8 mouse cellular contexts compared by ENCODE assay signal in the genomic region with DNA sequence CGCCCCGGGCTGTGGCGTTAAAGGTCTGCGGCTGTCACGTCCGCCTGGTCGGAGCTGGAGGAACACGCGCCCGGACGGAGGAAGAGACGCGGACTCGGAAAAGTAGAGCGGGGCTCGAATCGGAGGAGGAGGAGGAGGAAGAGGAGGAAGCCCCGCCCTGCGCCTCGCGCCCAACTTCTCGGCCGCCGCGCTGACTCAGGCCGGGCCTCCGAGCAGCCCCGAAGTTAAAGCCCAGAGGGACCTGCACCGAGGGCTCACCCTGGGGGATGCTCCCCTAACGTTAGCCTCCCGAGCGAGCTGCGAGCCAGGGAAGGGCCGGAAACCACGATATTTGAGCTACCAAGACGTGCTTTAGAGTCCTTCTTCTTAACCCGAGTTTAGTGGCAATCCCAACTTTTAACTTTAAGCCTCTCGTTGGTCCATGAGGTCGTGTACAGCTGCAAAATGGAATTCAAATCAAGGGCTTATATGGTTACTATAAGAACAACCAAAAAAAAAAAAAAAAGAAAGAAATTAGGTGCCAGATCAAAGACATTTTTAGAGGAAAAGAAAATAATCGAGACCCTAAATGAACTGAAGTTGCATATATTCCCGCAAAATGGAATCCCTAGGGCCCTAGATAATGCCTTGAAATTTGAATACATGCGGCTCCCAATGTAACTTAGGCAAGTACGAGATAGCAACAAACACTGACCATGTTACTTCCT. TPM values are rescaled to one million over a fixed set of nuclear protein-coding genes. Genes with fewer than 3 reads are reported as not detected.
DNase-seq lines count a peak whose midpoint lies in the region; ATAC-seq and TF ChIP-seq lines count a peak whose summit lies in the region.

A gene (minus strand): TSS at position 121 of the 707 bp plus-strand sequence.

- TF ChIP-seq CTCF in bone marrow, adult 2 months (IDR thresholded peaks at IDR 0.05; ENCODE audit: control insufficient read depth, insufficient read depth, low read length), result no peak
- no peak for TF ChIP-seq CTCF in stomach, postnatal 0 days (IDR thresholded peaks at IDR 0.05; ENCODE audit: low read depth)

- H3K36me3 ChIP-seq in forebrain, embryonic 11.5 days (ENCODE audit: control insufficient read depth, insufficient read depth, low read length), result no peaks in the 10 kb centered on the region
- H3K36me3 ChIP-seq in heart, embryonic 15.5 days, result no peaks in the 10 kb centered on the region
- no peaks in the 10 kb centered on the region for H3K36me3 ChIP-seq in liver, embryonic 13.5 days
- no peaks in the 10 kb centered on the region for H3K36me3 ChIP-seq in stomach, postnatal 0 days (ENCODE audit: control insufficient read depth, insufficient read depth, low read length)

- no peaks in the 10 kb centered on the region for H3K27me3 ChIP-seq in forebrain, embryonic 11.5 days (ENCODE audit: control insufficient read depth, insufficient read depth, low read length)
- H3K27me3 ChIP-seq in heart, embryonic 15.5 days, result no peaks in the 10 kb centered on the region
- H3K27me3 ChIP-seq in liver, embryonic 13.5 days, result no peaks in the 10 kb centered on the region
- H3K27me3 ChIP-seq in stomach, postnatal 0 days (ENCODE audit: control insufficient read depth, insufficient read depth, low read length), result no peaks in the 10 kb centered on the region

- H3K4me3 ChIP-seq in bone marrow, adult 2 months (replicated peaks; ENCODE audit: control insufficient read depth, low read depth, low read length), result peak within 1 kb of the TSS; percentile 87
- H3K4me3 ChIP-seq in forebrain, embryonic 11.5 days (ENCODE audit: low read depth, low read length), result peak within 1 kb of the TSS; percentile 93
- H3K4me3 ChIP-seq in heart, embryonic 15.5 days, result peak within 1 kb of the TSS; percentile 97
- H3K4me3 ChIP-seq in liver, embryonic 13.5 days (replicated peaks), result peak within 1 kb of the TSS; percentile 98
- peak within 1 kb of the TSS; percentile 92 for H3K4me3 ChIP-seq in stomach, postnatal 0 days (ENCODE audit: low read depth, low read length)

- peak; percentile 80 for ATAC-seq in forebrain, embryonic 11.5 days (replicated peaks; ENCODE audit: low FRiP score)
- ATAC-seq in heart, embryonic 15.5 days (replicated peaks; ENCODE audit: insufficient number of reproducible peaks, insufficient read depth, low FRiP score, low read depth), result peak; percentile 62
- peak; percentile 82 for ATAC-seq in liver, embryonic 13.5 days (ENCODE audit: low read depth)
- peak; percentile 70 for ATAC-seq in stomach, postnatal 0 days (ENCODE audit: low FRiP score, low TSS enrichment)

- H3K9ac ChIP-seq in forebrain, embryonic 11.5 days (ENCODE audit: low read length), result peak within 1 kb of the TSS; percentile 96
- peak within 1 kb of the TSS; percentile 99 for H3K9ac ChIP-seq in heart, embryonic 15.5 days
- H3K9ac ChIP-seq in liver, embryonic 13.5 days, result peak within 1 kb of the TSS; percentile 96
- H3K9ac ChIP-seq in stomach, postnatal 0 days (ENCODE audit: low read length), result peak within 1 kb of the TSS; percentile 98

- peak within 1 kb of the TSS; percentile 61 for H3K4me2 ChIP-seq in forebrain, embryonic 11.5 days (ENCODE audit: low read depth, low read length, severe bottlenecking)
- H3K4me2 ChIP-seq in heart, embryonic 15.5 days, result peak within 1 kb of the TSS; percentile 81
- peak within 1 kb of the TSS; percentile 92 for H3K4me2 ChIP-seq in liver, embryonic 13.5 days
- H3K4me2 ChIP-seq in stomach, postnatal 0 days (replicated peaks; ENCODE audit: low read depth), result peak within 1 kb of the TSS; percentile 73

- peaks cover 2% of the 10 kb centered on the region; the same call in 1 of the 2 replicates for H3K4me1 ChIP-seq in bone marrow, adult 2 months (ENCODE audit: control insufficient read depth, insufficient read depth, low read length)
- H3K4me1 ChIP-seq in forebrain, embryonic 11.5 days (replicated peaks; ENCODE audit: control insufficient read depth, insufficient read depth, low read length), result peaks cover 6% of the 10 kb centered on the region; the same call in 1 of the 2 replicates
- peaks cover 15% of the 10 kb centered on the region for H3K4me1 ChIP-seq in heart, embryonic 15.5 days (replicated peaks)
- H3K4me1 ChIP-seq in liver, embryonic 13.5 days (replicated peaks), result peaks cover 49% of the 10 kb centered on the region
- peaks cover 3% of the 10 kb centered on the region; the same call in 1 of the 2 replicates for H3K4me1 ChIP-seq in stomach, postnatal 0 days (replicated peaks; ENCODE audit: control insufficient read depth, insufficient read depth)

- DNase-seq in CD4-positive helper T cell, adult 2 months (ENCODE audit: low read depth, low spot score), result peak; percentile 73
- DNase-seq in forebrain, embryonic 11.5 days (ENCODE audit: low spot score), result no peak
- DNase-seq in kidney, postnatal 14 days, result peak; percentile 89
- peak; percentile 81 for DNase-seq in liver, embryonic 13.5 days
- peak; percentile 49 to 66 for DNase-seq in natural killer cell, adult 2 months (ENCODE audit: low spot score in 2 of 2)
- peak; percentile 84 for DNase-seq in stomach, postnatal 0 days (ENCODE audit: low spot score)

- TF ChIP-seq EP300 in stomach, postnatal 0 days (optimal IDR thresholded peaks at IDR 0.05), result no peak

- H3K27ac ChIP-seq in bone marrow, adult 2 months (ENCODE audit: control insufficient read depth, insufficient read depth, low read depth, low read length, poor library complexity), result peak within 1 kb of the TSS; percentile 98
- peak within 1 kb of the TSS; percentile 93 for H3K27ac ChIP-seq in forebrain, embryonic 11.5 days (ENCODE audit: low read depth, low read length)
- H3K27ac ChIP-seq in heart, embryonic 15.5 days, result peak within 1 kb of the TSS; percentile 99
- peak within 1 kb of the TSS; percentile 91 for H3K27ac ChIP-seq in liver, embryonic 13.5 days
- peak within 1 kb of the TSS; percentile 98 for H3K27ac ChIP-seq in stomach, postnatal 0 days (replicated peaks)

- peak; percentile 66; the same call in 1 of the 2 replicates for TF ChIP-seq POLR2A in bone marrow, adult 2 months (IDR thresholded peaks at IDR 0.05; ENCODE audit: borderline replicate concordance, control insufficient read depth, low read depth, low read length)

- H3K9me3 ChIP-seq in forebrain, embryonic 11.5 days (ENCODE audit: control insufficient read depth, low read length), result no peaks in the 10 kb centered on the region
- no peaks in the 10 kb centered on the region for H3K9me3 ChIP-seq in heart, embryonic 15.5 days (replicated peaks)
- H3K9me3 ChIP-seq in liver, embryonic 13.5 days (replicated peaks), result no peaks in the 10 kb centered on the region
- no peaks in the 10 kb centered on the region for H3K9me3 ChIP-seq in stomach, postnatal 0 days (ENCODE audit: control insufficient read depth, low read length)

- 3% methylated on average over 42 of the region's 43 CpGs for WGBS in bone marrow, adult 2 months
- WGBS in forebrain, embryonic 11.5 days, result 3% methylated on average over 43 of the region's 43 CpGs
- 4% methylated on average over 43 of the region's 43 CpGs for WGBS in heart, embryonic 15.5 days
- 3% methylated on average over 42 of the region's 43 CpGs for WGBS in liver, embryonic 13.5 days (ENCODE audit: insufficient replicate concordance)
- 5% methylated on average over 34 of the region's 43 CpGs for WGBS in stomach, postnatal 0 days

RNA-seq across cellular contexts. Expression of the gene that starts here (rescaled TPM):
- 18.1 and 33.4 TPM in 2 replicates for polyA plus RNA-seq in bone marrow, adult 2 months (2011; ENCODE audit: insufficient read depth, insufficient read length, low replicate concordance, missing spikeins)
- 39.3 and 43.2 TPM in 2 replicates for polyA plus RNA-seq in forebrain, embryonic 11.5 days (2014; fragmentation: Nextera tagmentation; extraction: Ambion mirVana)
- 24.8 and 29.1 TPM in 2 replicates for polyA plus RNA-seq in heart, embryonic 15.5 days (2015; fragmentation: Nextera tagmentation; extraction: Ambion mirVana)
- polyA plus RNA-seq in liver, embryonic 13.5 days (2015; fragmentation: Nextera tagmentation; extraction: Ambion mirVana), result 14.9 and 18.8 TPM in 2 replicates
- 13.4 and 13.6 TPM in 2 replicates for polyA plus RNA-seq in stomach, postnatal 0 days (2015; fragmentation: Nextera tagmentation; extraction: Ambion mirVana)
